Mouse (Mus musculus) stomach, postnatal 0 days (tissue): ENCODE measurements around the gene Ccnq.

Experiments used
- CTCF ChIP-seq: IDR thresholded peaks from 2 replicates; pipeline ENCODE4 v1.5.1; 2016; ENCODE audit warnings: antibody characterized with exemption, low read depth, mild to moderate bottlenecking, moderate library complexity
- EP300 ChIP-seq: optimal IDR thresholded peaks from 2 replicates; pipeline ENCODE3; 2016; ENCODE audit warnings: antibody characterized with exemption

- TF ChIP-seq CTCF = no peak
- no peak for TF ChIP-seq EP300
These were observed 44.7 kb upstream of the Ccnq start for GRCm38 (mm10) chr11:78796072-78796729.
